Mouse (Mus musculus): ENCODE data around the gene AC170998.1. TPM values are rescaled to one million over a fixed set of nuclear protein-coding genes. Genes with fewer than 3 reads are reported as not detected.
"Not testable (repeated sequence)": the region's sequence is repeated elsewhere in the genome, so short reads cannot be mapped to it uniquely, and the experiment has no call there.

The AC170998.1 gene
- polyA plus RNA-seq, 1 experiment = 0.81 TPM

GRCm38 (mm10) chr17:28711237-28711636 is 14.6 kb upstream of the AC170998.1 start:
- Histone ChIP-seq H3K36me3 (ENCODE audit: control insufficient read depth, insufficient read depth, low read length) (peaks cover 16% of the 10 kb centered on the region), H3K27me3 (ENCODE audit: control insufficient read depth, insufficient read depth, low read length) (no peaks in the 10 kb centered on the region), H3K27ac (ENCODE audit: insufficient read depth, low read length) (no peak overlapping the region), H3K4me1 (ENCODE audit: control insufficient read depth, insufficient read depth, insufficient read length) (peaks cover 8% of the 10 kb centered on the region; the same call in 1 of the 2 replicates), H3K4me3 (ENCODE audit: extremely low read depth, insufficient read depth, insufficient read length) (no peak overlapping the region)
- TF ChIP-seq CTCF (IDR thresholded peaks at IDR 0.05; ENCODE audit: extremely low read depth, insufficient read depth, insufficient read length, insufficient replicate concordance) = no peak
- no peak for DNase-seq (ENCODE audit: low read depth in 1 of 2, low spot score in 2 of 2)
- WGBS = 94% methylated on average over 6 of the region's 6 CpGs

- no peak overlapping the region for H3K4me3 ChIP-seq (ENCODE audit: extremely low read depth, insufficient read depth, insufficient read length)
- no peaks in the 10 kb centered on the region for H3K27me3 ChIP-seq (ENCODE audit: control insufficient read depth, insufficient read depth, low read length)
- WGBS = 77% methylated on average over 6 of the region's 6 CpGs
- no peak overlapping the region for H3K27ac ChIP-seq (ENCODE audit: insufficient read depth, low read length)
- DNase-seq (ENCODE audit: low read depth in 1 of 2, low spot score in 2 of 2) = no peak
- H3K36me3 ChIP-seq (ENCODE audit: control insufficient read depth, insufficient read depth, low read length) = peaks cover 20% of the 10 kb centered on the region
- H3K4me1 ChIP-seq (ENCODE audit: control insufficient read depth, insufficient read depth, insufficient read length) = peaks cover 8% of the 10 kb centered on the region; the same call in 1 of the 2 replicates
- TF ChIP-seq CTCF (IDR thresholded peaks at IDR 0.05; ENCODE audit: extremely low read depth, insufficient read depth, insufficient read length, insufficient replicate concordance) (no peak), POLR2A (IDR thresholded peaks at IDR 0.05; ENCODE audit: low read depth, low read length) (no peak)
Measured at GRCm38 (mm10) chr17:28712305-28712704, 13.6 kb upstream of the AC170998.1 start.

- Histone ChIP-seq H3K36me3 (ENCODE audit: control insufficient read depth, insufficient read depth, low read length) (peaks cover 23% of the 10 kb centered on the region), H3K4me1 (ENCODE audit: control insufficient read depth, insufficient read depth, insufficient read length) (peaks cover 8% of the 10 kb centered on the region; the same call in 1 of the 2 replicates), H3K4me3 (ENCODE audit: extremely low read depth, insufficient read depth, insufficient read length) (no peak overlapping the region), H3K27me3 (ENCODE audit: control insufficient read depth, insufficient read depth, low read length) (no peaks in the 10 kb centered on the region), H3K27ac (ENCODE audit: insufficient read depth, low read length) (no peak overlapping the region)
- DNase-seq (ENCODE audit: low read depth in 1 of 2, low spot score in 2 of 2) = no peak
- WGBS = 97% methylated on average over 3 of the region's 3 CpGs
- no peak for TF ChIP-seq POLR2A (IDR thresholded peaks at IDR 0.05; ENCODE audit: low read depth, low read length)
- TF ChIP-seq CTCF (IDR thresholded peaks at IDR 0.05; ENCODE audit: extremely low read depth, insufficient read depth, insufficient read length, insufficient replicate concordance) = no peak
Measured at GRCm38 (mm10) chr17:28714006-28714405, 11.9 kb upstream of the AC170998.1 start.

GRCm38 (mm10) chr17:28715832-28716548 is 9.9 kb upstream of the AC170998.1 start:
- peaks cover 26% of the 10 kb centered on the region for H3K36me3 ChIP-seq (ENCODE audit: control insufficient read depth, insufficient read depth, low read length)
- DNase-seq (ENCODE audit: low read depth in 1 of 2, low spot score in 2 of 2) = no peak
- no peak for TF ChIP-seq POLR2A (IDR thresholded peaks at IDR 0.05; ENCODE audit: low read depth, low read length)
- TF ChIP-seq CTCF (IDR thresholded peaks at IDR 0.05; ENCODE audit: extremely low read depth, insufficient read depth, insufficient read length, insufficient replicate concordance) = no peak
- no peak overlapping the region for H3K27ac ChIP-seq (ENCODE audit: insufficient read depth, low read length)
- WGBS = 86% methylated on average over 7 of the region's 7 CpGs
- no peaks in the 10 kb centered on the region for H3K27me3 ChIP-seq (ENCODE audit: control insufficient read depth, insufficient read depth, low read length)
- peaks cover 3% of the 10 kb centered on the region; the same call in 1 of the 2 replicates for H3K4me1 ChIP-seq (ENCODE audit: control insufficient read depth, insufficient read depth, insufficient read length)
- no peak overlapping the region for H3K4me3 ChIP-seq (ENCODE audit: extremely low read depth, insufficient read depth, insufficient read length)

GRCm38 (mm10) chr17:28717535-28717934 is 8.3 kb upstream of the AC170998.1 start:
- Histone ChIP-seq H3K36me3 (ENCODE audit: control insufficient read depth, insufficient read depth, low read length) (peaks cover 26% of the 10 kb centered on the region), H3K4me3 (ENCODE audit: extremely low read depth, insufficient read depth, insufficient read length) (no peak overlapping the region), H3K27me3 (ENCODE audit: control insufficient read depth, insufficient read depth, low read length) (no peaks in the 10 kb centered on the region), H3K4me1 (ENCODE audit: control insufficient read depth, insufficient read depth, insufficient read length) (no peaks in the 10 kb centered on the region), H3K27ac (ENCODE audit: insufficient read depth, low read length) (no peak overlapping the region)
- TF ChIP-seq POLR2A (IDR thresholded peaks at IDR 0.05; ENCODE audit: low read depth, low read length) = no peak
- no peak for TF ChIP-seq CTCF (IDR thresholded peaks at IDR 0.05; ENCODE audit: extremely low read depth, insufficient read depth, insufficient read length, insufficient replicate concordance)
- DNase-seq (ENCODE audit: low read depth in 1 of 2, low spot score in 2 of 2) = no peak
- 88% methylated on average over 3 of the region's 3 CpGs for WGBS

GRCm38 (mm10) chr17:28727511-28727910 is 1.6 kb downstream of the AC170998.1 start:
- not testable (repeated sequence) for H3K4me3 ChIP-seq (ENCODE audit: extremely low read depth, insufficient read depth, insufficient read length); H3K27me3 ChIP-seq (ENCODE audit: control insufficient read depth, insufficient read depth, low read length); DNase-seq (ENCODE audit: low read depth in 1 of 2, low spot score in 2 of 2); H3K27ac ChIP-seq (ENCODE audit: insufficient read depth, low read length); H3K4me1 ChIP-seq (ENCODE audit: control insufficient read depth, insufficient read depth, insufficient read length)
- 95% methylated on average over 11 of the region's 11 CpGs for WGBS
- peaks cover 32% of the 10 kb centered on the region for H3K36me3 ChIP-seq (ENCODE audit: control insufficient read depth, insufficient read depth, low read length)

- no peak overlapping the region for H3K4me3 ChIP-seq (ENCODE audit: extremely low read depth, insufficient read depth, insufficient read length)
- H3K27ac ChIP-seq (ENCODE audit: insufficient read depth, low read length) = no peak overlapping the region
- TF ChIP-seq CTCF (IDR thresholded peaks at IDR 0.05; ENCODE audit: extremely low read depth, insufficient read depth, insufficient read length, insufficient replicate concordance) (no peak), POLR2A (IDR thresholded peaks at IDR 0.05; ENCODE audit: low read depth, low read length) (no peak)
- DNase-seq (ENCODE audit: low read depth in 1 of 2, low spot score in 2 of 2) = no peak
- peaks cover 4% of the 10 kb centered on the region for H3K36me3 ChIP-seq (ENCODE audit: control insufficient read depth, insufficient read depth, low read length)
- no peaks in the 10 kb centered on the region for H3K27me3 ChIP-seq (ENCODE audit: control insufficient read depth, insufficient read depth, low read length)
- H3K4me1 ChIP-seq (ENCODE audit: control insufficient read depth, insufficient read depth, insufficient read length) = no peaks in the 10 kb centered on the region
- 77% methylated on average over 6 of the region's 6 CpGs for WGBS
Measured at GRCm38 (mm10) chr17:28735317-28736105, 9.6 kb downstream of the AC170998.1 start.

Measured in spleen, adult 2 months (tissue).